Mouse (Mus musculus): Measurements from ENCODE around the gene Bmp10.

DNA sequence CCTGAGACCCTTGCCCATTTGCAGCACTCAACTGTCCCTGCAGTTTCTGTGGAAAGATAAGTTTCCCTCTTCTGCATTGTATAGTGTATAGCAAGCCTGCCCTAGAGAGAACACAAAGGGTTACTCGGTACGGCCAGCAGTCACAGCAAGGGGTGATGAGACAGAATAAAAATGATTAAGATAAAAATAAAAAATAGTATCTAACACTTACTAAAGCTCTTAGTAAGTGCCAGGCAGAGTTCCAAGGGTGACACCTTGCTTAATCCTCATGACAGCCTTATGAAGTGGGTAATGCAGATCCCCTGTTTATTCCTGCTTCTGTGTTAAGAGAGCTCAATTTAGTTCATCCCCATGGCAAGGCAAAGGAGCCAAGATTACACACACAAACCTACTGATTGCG is 20.7 kb downstream of the Bmp10 start:
- TF ChIP-seq GATA1 (IDR thresholded peaks at IDR 0.05; ENCODE audit: low read length) (no peak), TAL1 (IDR thresholded peaks at IDR 0.05; ENCODE audit: low read length) (no peak)

All from erythroblast, embryonic 14.5 days (primary cell).